Comparison of ENCODE assay signal across 9 mouse cellular contexts in genomic region chr5:140768333-140768732, GRCm38 (mm10). TPM values are rescaled to one million over a fixed set of nuclear protein-coding genes. Genes with fewer than 3 reads are reported as not detected.
DNase-seq lines count a peak whose midpoint lies in the region; ATAC-seq and TF ChIP-seq lines count a peak whose summit lies in the region.
"Had no signal": no experiment of that assay in that cellular context is flagged by ENCODE, and none has a peak within 500 bp of the region (broad histone marks: within the 10 kb centered on the region; RNA-seq: fewer than 3 reads in every experiment).

No protein-coding gene starts in this region.

- H3K4me1 ChIP-seq in forebrain, embryonic 12.5 days = peaks cover 37% of the 10 kb centered on the region
- peaks cover 37% of the 10 kb centered on the region for H3K4me1 ChIP-seq in lung, embryonic 16.5 days (replicated peaks; ENCODE audit: control insufficient read depth, insufficient read depth, low read length)
- peaks cover 15% of the 10 kb centered on the region for H3K4me1 ChIP-seq in stomach, postnatal 0 days (replicated peaks; ENCODE audit: control insufficient read depth, insufficient read depth)

- no peak overlapping the region for H3K4me3 ChIP-seq in gastrocnemius, adult 2 months
- H3K4me3 ChIP-seq in forebrain, embryonic 12.5 days (replicated peaks) = no peak overlapping the region
- no peak overlapping the region for H3K4me3 ChIP-seq in lung, embryonic 16.5 days (ENCODE audit: low read length)
- no peak overlapping the region for H3K4me3 ChIP-seq in stomach, postnatal 0 days (ENCODE audit: low read depth, low read length)

- H3K9ac ChIP-seq in forebrain, embryonic 12.5 days = peak overlapping the region; percentile 45; the same call in 1 of the 2 replicates
- H3K9ac ChIP-seq in lung, embryonic 16.5 days (ENCODE audit: low read length) = no peak overlapping the region; the same call in none of the 2 replicates
- H3K9ac ChIP-seq in stomach, postnatal 0 days (ENCODE audit: low read length) = no peak overlapping the region

- DNase-seq in gastrocnemius, adult 2 months = no peak
- no peak for DNase-seq in gastrocnemius, postnatal 36 days
- peak; percentile 23 for DNase-seq in adrenal gland, postnatal 25 days
- peak; percentile 79 to 92 for DNase-seq in layer of hippocampus, adult 18-20 months (ENCODE audit: low spot score in 2 of 2)
- no peak for DNase-seq in stomach, postnatal 0 days (ENCODE audit: low spot score)
- DNase-seq in thymus, adult 18-20 months = no peak

- H3K9me3 ChIP-seq in forebrain, embryonic 12.5 days = no peaks in the 10 kb centered on the region
- H3K9me3 ChIP-seq in lung, embryonic 16.5 days (ENCODE audit: control insufficient read depth, low read length) = no peaks in the 10 kb centered on the region
- no peaks in the 10 kb centered on the region for H3K9me3 ChIP-seq in stomach, postnatal 0 days (ENCODE audit: control insufficient read depth, low read length)

- no peaks in the 10 kb centered on the region for H3K27me3 ChIP-seq in forebrain, embryonic 12.5 days
- no peaks in the 10 kb centered on the region for H3K27me3 ChIP-seq in lung, embryonic 16.5 days (ENCODE audit: control insufficient read depth, insufficient read depth, low read depth, low read length)
- no peaks in the 10 kb centered on the region for H3K27me3 ChIP-seq in stomach, postnatal 0 days (ENCODE audit: control insufficient read depth, insufficient read depth, low read length)
- H3K27me3 ChIP-seq: CH12.LX had no signal

- H3K36me3 ChIP-seq in forebrain, embryonic 12.5 days (replicated peaks) = peaks cover 2% of the 10 kb centered on the region; the same call in 1 of the 2 replicates
- H3K36me3 ChIP-seq in lung, embryonic 16.5 days (ENCODE audit: control insufficient read depth, insufficient read depth, low read length) = peaks cover 2% of the 10 kb centered on the region; the same call in 1 of the 2 replicates
- no peaks in the 10 kb centered on the region for H3K36me3 ChIP-seq in stomach, postnatal 0 days (ENCODE audit: control insufficient read depth, insufficient read depth, low read length)

- H3K4me2 ChIP-seq in forebrain, embryonic 12.5 days = no peak overlapping the region
- H3K4me2 ChIP-seq in lung, embryonic 16.5 days (ENCODE audit: low read depth, low read length) = no peak overlapping the region
- no peak overlapping the region for H3K4me2 ChIP-seq in stomach, postnatal 0 days (replicated peaks; ENCODE audit: low read depth)

- ATAC-seq in forebrain, embryonic 12.5 days (ENCODE audit: low FRiP score) = no peak
- ATAC-seq in lung, embryonic 16.5 days (ENCODE audit: low read depth) = peak; percentile 1; the same call in 1 of the 2 replicates
- ATAC-seq in stomach, postnatal 0 days (ENCODE audit: low FRiP score, low TSS enrichment) = peak; percentile 41; the same call in 1 of the 2 replicates

- WGBS in forebrain, embryonic 12.5 days = 84% methylated on average over 5 of the region's 5 CpGs
- WGBS in lung, embryonic 16.5 days = 56% methylated on average over 5 of the region's 5 CpGs
- 48% methylated on average over 5 of the region's 5 CpGs for WGBS in stomach, postnatal 0 days

- no peak for TF ChIP-seq CTCF in gastrocnemius, adult 2 months (IDR thresholded peaks at IDR 0.05)
- no peak for TF ChIP-seq CTCF in stomach, postnatal 0 days (IDR thresholded peaks at IDR 0.05; ENCODE audit: low read depth)

- intact Hi-C loops in gastrocnemius, adult 2 months (cut with DNase I) = loop anchor here (5.0 kb wide), 1 partner anchor 59 kb away; no protein-coding TSS in a partner anchor
- intact Hi-C loops in gastrocnemius, postnatal 36 days (cut with DNase I) = no loop called here

- no peak for TF ChIP-seq EP300 in stomach, postnatal 0 days (optimal IDR thresholded peaks at IDR 0.05)

- peak overlapping the region; percentile 80 for H3K27ac ChIP-seq in gastrocnemius, adult 2 months
- peak overlapping the region; percentile 86 for H3K27ac ChIP-seq in forebrain, embryonic 12.5 days
- peak overlapping the region; percentile 86 for H3K27ac ChIP-seq in lung, embryonic 16.5 days (ENCODE audit: low read length)
- peak overlapping the region; percentile 91 for H3K27ac ChIP-seq in stomach, postnatal 0 days (replicated peaks)

RNA-seq across cellular contexts. Expression of gene Amz1, which starts 44.4 kb away (rescaled TPM):
- under 1 TPM in 1 of 2 experiments, not detected in 1; 0.17 TPM for total RNA-seq in gastrocnemius, adult 2 months (2021)
- total RNA-seq in gastrocnemius, postnatal 36 days (2021) = under 1 TPM; 0.22 to 0.38 TPM
- 0.29 and 1.0 TPM in 2 replicates for total RNA-seq in adrenal gland, postnatal 25 days (2021)
- 1.8 TPM in 2 replicates for polyA plus RNA-seq in forebrain, embryonic 12.5 days (2016; fragmentation: Nextera tagmentation; extraction: Ambion mirVana)
- total RNA-seq in layer of hippocampus, adult 18-20 months (2021) = 10 to 100 TPM; 12.1 to 15.0 TPM
- 1.1 and 1.4 TPM in 2 replicates for polyA plus RNA-seq in lung, embryonic 16.5 days (2015; fragmentation: Nextera tagmentation; extraction: Ambion mirVana)
- 0.65 and 0.67 TPM in 2 replicates for polyA plus RNA-seq in stomach, postnatal 0 days (2015; fragmentation: Nextera tagmentation; extraction: Ambion mirVana)

Comparison
In these comparisons a context has a peak if more than half of its experiments do, and no peak if none do; other contexts are left out.
1. DNase-seq: peak in adrenal gland, postnatal 25 days (single experiment) and layer of hippocampus, adult 18-20 months (2 of 2); none in gastrocnemius, adult 2 months (single experiment), gastrocnemius, postnatal 36 days (0 of 2), stomach, postnatal 0 days (single experiment) and thymus, adult 18-20 months (0 of 2).
2. Peak in every context shown above with its lines, with median percentiles within 50 percentile points of each other: H3K27ac ChIP-seq.